Mouse (Mus musculus) intestine, postnatal 0 days (tissue): ENCODE results near the gene Memo1. TPM values are rescaled to one million over a fixed set of nuclear protein-coding genes. Genes with fewer than 3 reads are reported as not detected.
"Not testable (repeated sequence)": the region's sequence is repeated elsewhere in the genome, so short reads cannot be mapped to it uniquely, and the experiment has no call there.

ENCODE experiments used
- ATAC-seq: fragments of 200-750 bp; cut with Nextera tagmentation; 2 replicates; pipeline ENCODE4 v1.8.0; 2017; ENCODE audit warnings: mild to moderate bottlenecking, moderate TSS enrichment, moderate library complexity
- H3K27ac ChIP-seq: fragments of 300-500 bp; sonication (generic); 2 replicates; pipeline ENCODE4 v1.5.1; 2014; ENCODE audit warnings: mild to moderate bottlenecking, low read depth, low read length, moderate library complexity
- H3K27me3 ChIP-seq: fragments of 300-500 bp; sonication (generic); replicated peaks from 2 replicates; pipeline ENCODE4 v1.6.1; 2014; ENCODE audit warnings: low read length, mixed read lengths; ENCODE audit not compliant: control insufficient read depth, insufficient read depth
- H3K36me3 ChIP-seq: fragments of 300-500 bp; sonication (generic); 2 replicates; pipeline ENCODE4 v1.6.1; 2014; ENCODE audit warnings: mild to moderate bottlenecking, moderate library complexity; ENCODE audit not compliant: control insufficient read depth, insufficient read depth
- H3K4me1 ChIP-seq: fragments of 300-500 bp; sonication (generic); replicated peaks from 2 replicates; pipeline ENCODE4 v1.6.1; 2014; ENCODE audit warnings: antibody characterized with exemption, low read length, mixed read lengths; ENCODE audit not compliant: control insufficient read depth, insufficient read depth
- H3K4me2 ChIP-seq: fragments of 300-500 bp; sonication (generic); replicated peaks from 2 replicates; pipeline ENCODE4 v1.6.1; 2014; ENCODE audit warnings: low read depth, mild to moderate bottlenecking, moderate library complexity
- H3K4me3 ChIP-seq: fragments of 300-500 bp; sonication (generic); 2 replicates; pipeline ENCODE4 v1.5.1; 2014; ENCODE audit warnings: low read depth, low read length
- H3K9ac ChIP-seq: fragments of 300-500 bp; sonication (generic); 2 replicates; pipeline ENCODE4 v1.6.1; 2014; ENCODE audit warnings: mild to moderate bottlenecking, low read depth, low read length
- H3K9me3 ChIP-seq: fragments of 300-500 bp; sonication (generic); 2 replicates; pipeline ENCODE4 v1.6.1; 2016; ENCODE audit warnings: mixed run types; ENCODE audit not compliant: control insufficient read depth
- CTCF ChIP-seq: sonication (generic); IDR thresholded peaks from 2 replicates; pipeline ENCODE4 v1.5.1; 2016; ENCODE audit warnings: low read depth, mild to moderate bottlenecking, control low read depth, antibody characterized with exemption, moderate library complexity
- WGBS: fragments of 180-500 bp; shearing (Covaris S2); extraction: QIAGEN DNeasy Blood & Tissue Kit; methylation state at CpG from one replicate; pipeline ENCODE4 v1.1.7; 2014; 5-methylcytosine and 5-hydroxymethylcytosine counted together
- polyA plus RNA-seq: library from polyadenylated mRNA; unstranded; fragments of >200 nt; fragmentation: Nextera tagmentation; extraction: Ambion mirVana; gene quantifications from 2 replicates; pipeline ENCODE4 v1.2.1, GENCODE M21; 2015

Memo1 gene
- polyA plus RNA-seq, 1 experiment from 2014 or later, result 42.6 TPM

DNA sequence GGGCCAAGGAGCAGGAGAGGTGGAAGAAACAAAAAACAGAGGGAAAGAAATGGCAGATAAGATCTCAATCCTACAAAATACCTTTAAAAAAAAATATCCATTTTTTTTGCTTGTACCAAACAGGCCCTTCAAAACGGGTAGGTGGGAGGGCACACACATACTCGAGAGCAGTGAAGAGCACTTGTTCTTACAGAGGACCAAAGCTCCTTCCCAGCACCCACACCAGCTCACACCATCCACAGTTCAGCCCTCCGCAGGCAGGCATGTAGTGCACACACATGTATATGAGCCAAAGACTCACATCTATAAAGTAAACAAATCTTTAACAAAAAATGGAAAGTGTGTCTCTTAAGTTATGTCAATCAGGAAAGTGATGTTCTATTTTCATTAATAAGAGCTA is 52.5 kb downstream of the Memo1 start:
- TF ChIP-seq CTCF, result no peak
- ATAC-seq, result no peak
- Histone ChIP-seq H3K9me3 (no peaks in the 10 kb centered on the region), H3K27me3 (no peaks in the 10 kb centered on the region), H3K27ac (no peak overlapping the region), H3K9ac (no peak overlapping the region), H3K36me3 (no peaks in the 10 kb centered on the region), H3K4me1 (no peaks in the 10 kb centered on the region), H3K4me3 (no peak overlapping the region), H3K4me2 (no peak overlapping the region)
- 82% methylated on average over 3 of the region's 3 CpGs for WGBS

DNA sequence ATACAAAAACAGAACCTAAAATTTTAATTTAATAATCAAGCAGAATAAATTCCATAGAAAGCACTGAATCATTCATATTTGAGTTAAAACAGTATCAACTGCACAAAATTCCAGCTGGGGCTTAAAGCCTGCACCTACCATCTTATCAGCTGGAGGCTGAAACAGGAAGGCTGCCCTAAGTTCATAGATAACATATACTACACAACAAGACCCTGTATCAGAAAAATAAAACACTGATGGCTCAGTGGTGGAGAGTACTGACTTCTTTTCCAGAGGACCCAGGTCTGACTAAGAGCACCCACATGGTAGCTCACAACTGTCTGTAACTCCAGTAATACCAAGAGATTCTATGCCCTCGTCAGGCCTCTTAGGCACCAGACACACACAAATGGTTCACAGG is 55.0 kb downstream of the Memo1 start:
- Histone ChIP-seq H3K9ac (no peak overlapping the region), H3K4me3 (no peak overlapping the region), H3K27ac (no peak overlapping the region), H3K4me2 (no peak overlapping the region), H3K9me3 (no peaks in the 10 kb centered on the region), H3K27me3 (no peaks in the 10 kb centered on the region), H3K36me3 (no peaks in the 10 kb centered on the region), H3K4me1 (no peaks in the 10 kb centered on the region)
- ATAC-seq, result no peak
- no peak for TF ChIP-seq CTCF
- 96% methylated on average over 1 of the region's 1 CpGs for WGBS

DNA sequence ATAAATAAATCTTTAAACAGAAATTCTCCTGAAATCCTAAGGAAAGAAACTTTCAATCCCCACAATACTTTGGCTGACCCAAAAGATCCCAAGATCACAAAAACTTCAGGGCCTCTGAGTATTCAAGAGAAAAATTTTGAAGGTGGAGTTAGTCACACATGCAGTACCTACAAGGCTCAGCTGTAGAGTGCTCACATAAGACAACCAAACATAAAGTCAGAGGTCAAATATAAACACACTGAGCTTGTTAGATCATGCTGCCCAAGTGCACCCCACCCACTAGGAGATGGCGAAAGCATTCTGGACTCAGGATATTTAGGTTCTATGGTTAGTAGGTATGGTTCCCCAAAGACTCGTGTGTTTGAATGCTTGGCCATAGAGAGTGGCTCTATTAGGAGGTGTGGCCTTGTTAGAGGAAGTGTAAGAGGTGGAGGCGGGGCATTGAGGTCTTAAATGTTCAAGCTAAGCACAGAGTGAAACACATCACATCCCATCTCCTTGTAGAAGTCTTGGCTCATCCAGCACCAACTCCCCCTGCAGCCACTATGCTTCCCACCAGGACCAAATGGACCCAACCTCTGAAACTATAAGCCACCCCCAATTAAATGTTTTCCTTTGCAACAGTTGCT is 67.1 kb downstream of the Memo1 start:
- no peaks in the 10 kb centered on the region for H3K27me3 ChIP-seq
- H3K4me3 ChIP-seq, result no peak overlapping the region

DNA sequence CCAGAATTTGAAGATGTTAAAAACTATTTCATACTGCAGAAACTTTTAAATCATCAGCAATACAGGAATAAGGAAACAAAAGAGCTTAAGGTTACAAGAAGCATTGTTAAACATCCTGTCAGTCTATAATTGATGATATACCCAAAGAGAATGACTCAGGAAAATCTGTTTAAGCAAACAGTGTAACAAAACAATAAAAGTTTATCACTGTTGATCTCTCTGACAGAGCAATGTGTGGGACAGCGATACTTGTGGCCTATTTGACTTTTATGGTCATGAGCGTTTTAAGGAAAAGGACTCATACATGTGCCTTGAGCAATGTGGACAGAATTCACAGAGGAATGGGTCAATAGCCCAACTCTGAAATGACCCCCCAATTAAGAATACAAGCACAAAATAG is 78.0 kb downstream of the Memo1 start:
- Histone ChIP-seq H3K4me1 (no peaks in the 10 kb centered on the region), H3K27ac (no peak overlapping the region), H3K36me3 (peaks cover 15% of the 10 kb centered on the region; the same call in 1 of the 2 replicates), H3K4me3 (no peak overlapping the region), H3K27me3 (no peaks in the 10 kb centered on the region), H3K9ac (no peak overlapping the region), H3K4me2 (no peak overlapping the region), H3K9me3 (no peaks in the 10 kb centered on the region)
- 18% methylated on average over 2 of the region's 2 CpGs for WGBS
- peak; percentile 11; the same call in 1 of the 2 replicates for TF ChIP-seq CTCF
- ATAC-seq, result peak; percentile 53; the same call in 1 of the 2 replicates

More for the DNA sequence above, 67.1 kb downstream of the Memo1 start:
- no peak for TF ChIP-seq CTCF
- Histone ChIP-seq H3K9me3 (no peaks in the 10 kb centered on the region), H3K9ac (no peak overlapping the region), H3K4me2 (no peak overlapping the region), H3K4me1 (no peaks in the 10 kb centered on the region), H3K27ac (no peak overlapping the region), H3K36me3 (peaks cover 10% of the 10 kb centered on the region)
- no peak for ATAC-seq
- 97% methylated on average over 3 of the region's 3 CpGs for WGBS

DNA sequence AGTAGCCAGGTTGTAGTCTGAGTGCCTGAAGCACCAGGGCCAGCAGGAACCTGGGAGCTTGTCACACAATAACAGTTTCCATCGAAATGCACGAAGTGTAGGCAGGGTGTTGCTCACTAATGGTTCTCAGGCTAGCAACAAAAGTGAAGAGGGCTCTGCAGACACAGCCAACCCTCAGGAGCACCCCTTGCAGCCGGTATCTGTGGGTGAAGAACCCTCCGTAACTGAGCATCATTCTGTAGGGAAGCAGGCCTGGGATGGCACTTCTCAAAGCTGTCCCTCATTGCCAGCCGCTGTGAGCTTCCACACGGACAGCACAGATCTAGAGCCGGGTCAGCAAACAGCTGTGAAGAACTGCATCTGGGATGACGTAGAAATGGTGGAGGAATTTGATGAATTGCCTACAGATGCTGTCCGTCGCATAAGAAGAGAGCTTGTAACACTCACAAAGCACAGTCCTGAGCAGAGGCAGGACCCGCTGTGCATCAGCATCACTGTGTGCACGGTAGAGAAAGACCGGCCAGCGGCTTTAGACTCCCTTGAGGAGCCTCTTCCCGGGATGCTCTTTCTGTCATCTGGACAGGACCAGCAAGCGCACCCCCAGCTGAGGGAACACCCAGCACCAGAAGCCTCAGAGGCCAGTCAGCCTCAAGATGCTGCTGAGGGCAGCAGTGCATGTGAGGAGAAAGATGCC is 82.3 kb downstream of the Memo1 start:
- ATAC-seq, H3K4me2 ChIP-seq, H3K4me1 ChIP-seq, H3K27me3 ChIP-seq, H3K27ac ChIP-seq, H3K4me3 ChIP-seq, H3K9ac ChIP-seq, H3K9me3 ChIP-seq: not testable (repeated sequence)
- 84% methylated on average over 16 of the region's 16 CpGs for WGBS
- H3K36me3 ChIP-seq, result peaks cover 22% of the 10 kb centered on the region; the same call in 1 of the 2 replicates

DNA sequence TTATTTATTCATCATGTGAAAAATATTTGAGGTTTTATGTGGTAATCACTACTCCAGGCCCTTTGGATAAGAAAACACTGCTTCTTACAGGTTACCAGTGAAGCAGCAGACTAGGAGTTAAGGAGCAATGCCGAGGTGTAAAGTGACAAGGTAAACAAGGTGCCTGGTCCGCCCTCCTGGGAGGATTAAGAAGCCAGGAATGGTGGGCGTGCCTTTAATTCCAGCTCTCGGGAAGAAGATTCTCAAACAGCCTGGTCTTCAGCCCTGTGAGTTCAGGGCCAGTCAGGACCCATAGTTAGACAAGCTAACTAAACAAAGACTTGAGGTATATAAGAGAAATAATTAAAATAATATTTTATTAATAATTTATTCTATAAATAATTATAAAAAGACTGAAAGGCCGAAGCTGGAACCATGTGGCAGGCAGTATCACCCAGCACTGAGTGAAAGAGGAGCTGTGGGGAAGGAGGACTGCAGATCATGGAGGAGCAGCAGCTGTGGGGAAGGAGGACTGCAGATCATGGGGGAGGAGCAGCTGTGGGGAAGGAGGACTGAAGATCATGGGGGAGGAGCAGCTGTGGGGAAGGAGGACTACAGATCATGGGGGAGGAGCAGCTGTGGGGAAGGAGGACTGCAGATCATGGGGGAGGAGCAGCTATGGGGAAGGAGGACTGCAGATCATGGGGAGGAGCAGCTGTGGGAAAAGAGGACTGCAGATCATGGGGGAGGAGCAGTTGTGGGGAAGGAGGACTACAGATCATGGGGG is 86.0 kb downstream of the Memo1 start:
- 39% methylated on average over 5 of the region's 5 CpGs for WGBS
- TF ChIP-seq CTCF, result no peak
- Histone ChIP-seq H3K4me1 (no peaks in the 10 kb centered on the region), H3K9me3 (no peaks in the 10 kb centered on the region), H3K4me3 (no peak overlapping the region), H3K9ac (no peak overlapping the region), H3K27ac (no peak overlapping the region), H3K4me2 (no peak overlapping the region), H3K27me3 (no peaks in the 10 kb centered on the region), H3K36me3 (peaks cover 21% of the 10 kb centered on the region; the same call in 1 of the 2 replicates)
- ATAC-seq, result no peak
